Mouse (Mus musculus) heart, embryonic 16.5 days (tissue): Measurements from ENCODE around the gene Egflam. TPM values are rescaled to one million over a fixed set of nuclear protein-coding genes. Genes with fewer than 3 reads are reported as not detected.
A peak's percentile ranks its signal among the peaks of the same experiment; 100 is the strongest.

Experiments
- ATAC-seq: fragments of 200-750 bp; cut with Nextera tagmentation; replicated peaks from 2 replicates; pipeline ENCODE4 v1.8.0; 2017; ENCODE audit warnings: moderate number of reproducible peaks; ENCODE audit not compliant: insufficient read depth, low FRiP score; ENCODE audit errors: extremely low read depth
- H3K27ac ChIP-seq: fragments of 300-500 bp; sonication (generic); 2 replicates; pipeline ENCODE4 v1.5.1; 2014; ENCODE audit warnings: mild to moderate bottlenecking, low read length, control low read depth, moderate library complexity
- H3K27me3 ChIP-seq: fragments of 300-500 bp; sonication (generic); 2 replicates; pipeline ENCODE4 v1.6.1; 2014; ENCODE audit warnings: low read length, mixed read lengths; ENCODE audit not compliant: control insufficient read depth, insufficient read depth
- H3K36me3 ChIP-seq: fragments of 300-500 bp; sonication (generic); 2 replicates; pipeline ENCODE4 v1.6.1; 2014; ENCODE audit not compliant: control insufficient read depth, insufficient read depth
- H3K4me1 ChIP-seq: fragments of 300-500 bp; sonication (generic); 2 replicates; pipeline ENCODE4 v1.6.1; 2014; ENCODE audit warnings: low read length, mixed read lengths; ENCODE audit not compliant: control insufficient read depth, insufficient read depth
- H3K4me2 ChIP-seq: fragments of 300-500 bp; sonication (generic); 2 replicates; pipeline ENCODE4 v1.6.1; 2014; ENCODE audit warnings: low read depth, mild to moderate bottlenecking, control low read depth, low read length
- H3K4me3 ChIP-seq: fragments of 300-500 bp; sonication (generic); 2 replicates; pipeline ENCODE4 v1.5.1; 2014; ENCODE audit warnings: mild to moderate bottlenecking, control low read depth, low read length
- H3K9ac ChIP-seq: fragments of 300-500 bp; sonication (generic); 2 replicates; pipeline ENCODE4 v1.6.1; 2014; ENCODE audit warnings: low read length, control low read depth
- H3K9me3 ChIP-seq: fragments of 300-500 bp; sonication (generic); replicated peaks from 2 replicates; pipeline ENCODE4 v1.6.1; 2016; ENCODE audit warnings: low read length; ENCODE audit not compliant: control insufficient read depth
- WGBS: fragments of 180-500 bp; shearing (Covaris S2); extraction: QIAGEN DNeasy Blood & Tissue Kit; methylation state at CpG from one replicate; pipeline ENCODE4 v1.1.7; 2014; 5-methylcytosine and 5-hydroxymethylcytosine counted together
- polyA plus RNA-seq: library from polyadenylated mRNA; unstranded; fragments of >200 nt; fragmentation: Nextera tagmentation; extraction: Ambion mirVana; gene quantifications from 2 replicates; pipeline ENCODE4 v1.2.1, GENCODE M21; 2015

Gene Egflam
- polyA plus RNA-seq, 1 experiment from 2014 or later: 12.4 TPM

DNA sequence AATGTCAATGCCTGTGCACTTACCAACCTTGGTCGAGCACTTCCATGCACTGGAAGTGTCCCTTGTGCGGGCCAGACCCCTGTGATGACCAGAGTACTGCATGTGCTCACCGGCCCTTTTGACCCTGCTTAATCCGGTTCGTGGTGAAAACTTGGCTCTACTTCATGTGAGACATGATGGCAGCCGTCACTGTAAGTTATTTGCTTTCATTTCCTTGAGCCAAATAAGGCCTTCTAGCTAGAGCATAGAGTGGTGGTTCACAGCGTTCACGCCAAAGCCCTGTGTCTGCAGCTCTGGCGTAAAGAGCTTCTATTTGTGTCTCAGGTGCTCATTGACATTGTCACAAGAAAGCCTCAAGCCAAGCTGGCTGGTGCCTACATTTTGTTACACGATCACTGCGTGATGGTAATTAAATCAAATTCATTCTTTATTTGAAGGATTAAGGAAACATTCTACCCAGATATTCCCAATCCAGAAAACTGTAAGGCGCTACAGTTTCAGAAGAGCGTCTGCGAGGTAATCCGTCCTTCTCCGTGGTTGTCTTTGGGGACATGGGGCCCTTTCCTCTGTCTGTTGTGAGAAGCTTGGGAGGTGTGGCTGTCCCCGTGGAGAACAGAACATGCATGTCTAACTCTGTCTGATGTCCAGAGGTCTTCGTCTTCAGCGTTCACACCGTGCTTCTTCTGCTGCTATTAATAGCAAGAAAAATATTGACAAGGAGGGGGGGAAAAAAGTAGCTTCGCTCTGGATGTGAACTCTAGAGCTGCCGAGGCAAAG is 208.3 kb downstream of the Egflam start:
- H3K36me3 ChIP-seq: peaks cover 37% of the 10 kb centered on the region
- WGBS: 50% methylated on average over 22 of the region's 22 CpGs

DNA sequence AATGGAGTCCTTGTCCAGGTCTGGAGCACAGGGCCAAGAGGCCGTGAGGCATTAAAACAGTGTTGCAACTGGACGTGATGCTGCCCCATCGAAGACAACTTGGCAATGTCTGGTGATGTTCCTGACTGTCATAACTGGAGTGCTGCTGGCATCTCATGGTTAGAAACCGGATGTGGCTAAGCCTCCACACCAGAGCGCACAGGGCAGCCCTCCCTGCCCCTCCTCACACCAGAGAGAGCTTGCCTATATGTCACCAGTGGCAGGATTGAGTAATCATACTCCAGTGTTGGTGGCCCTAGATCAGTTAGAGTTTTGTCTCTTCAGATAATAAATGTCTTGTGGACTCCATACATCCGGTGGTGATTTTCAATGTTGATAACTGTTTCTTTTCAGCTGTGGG is 210.5 kb downstream of the Egflam start:
- H3K4me1 ChIP-seq: peaks cover 14% of the 10 kb centered on the region
- no peak overlapping the region for H3K9ac ChIP-seq
- no peak overlapping the region for H3K27ac ChIP-seq
- H3K27me3 ChIP-seq: no peaks in the 10 kb centered on the region
- H3K4me3 ChIP-seq: no peak overlapping the region
- ATAC-seq: no peak
- H3K4me2 ChIP-seq: no peak overlapping the region
- 83% methylated on average over 6 of the region's 6 CpGs for WGBS
- no peaks in the 10 kb centered on the region for H3K9me3 ChIP-seq
- peaks cover 48% of the 10 kb centered on the region for H3K36me3 ChIP-seq

More for the DNA sequence above, 208.3 kb downstream of the Egflam start:
- ATAC-seq: peak; percentile 90
- Histone ChIP-seq H3K4me1 (peaks cover 28% of the 10 kb centered on the region), H3K4me2 (peak overlapping the region; percentile 34; the same call in 1 of the 2 replicates), H3K9ac (peak overlapping the region; percentile 56), H3K9me3 (no peaks in the 10 kb centered on the region), H3K27ac (peak overlapping the region; percentile 93), H3K27me3 (no peaks in the 10 kb centered on the region), H3K4me3 (no peak overlapping the region)

DNA sequence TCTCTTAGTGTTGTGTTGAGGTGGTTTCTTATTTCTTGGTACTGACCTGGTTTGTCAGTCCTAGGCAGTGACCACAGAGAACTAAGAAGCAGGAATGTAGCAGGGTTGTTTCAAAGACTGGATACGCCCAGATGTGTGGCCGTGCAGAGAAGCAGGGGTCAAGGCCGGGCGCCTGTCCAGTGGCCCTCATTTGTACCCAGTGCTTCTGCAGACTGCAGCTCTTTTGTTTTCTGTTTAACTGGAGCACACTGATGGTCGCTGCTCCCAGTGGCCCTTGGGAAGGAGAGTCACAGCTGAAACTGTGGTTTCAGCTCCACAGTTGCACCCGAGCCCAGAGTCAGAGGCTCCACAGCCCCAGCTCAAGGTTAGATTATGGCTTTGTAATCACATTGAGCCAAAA is 217.6 kb downstream of the Egflam start:
- Histone ChIP-seq H3K4me2 (no peak overlapping the region), H3K27me3 (no peaks in the 10 kb centered on the region), H3K9ac (no peak overlapping the region), H3K4me1 (no peaks in the 10 kb centered on the region), H3K36me3 (peaks cover 52% of the 10 kb centered on the region), H3K4me3 (no peak overlapping the region), H3K27ac (no peak overlapping the region), H3K9me3 (no peaks in the 10 kb centered on the region)
- no peak for ATAC-seq
- WGBS: 86% methylated on average over 6 of the region's 6 CpGs

DNA sequence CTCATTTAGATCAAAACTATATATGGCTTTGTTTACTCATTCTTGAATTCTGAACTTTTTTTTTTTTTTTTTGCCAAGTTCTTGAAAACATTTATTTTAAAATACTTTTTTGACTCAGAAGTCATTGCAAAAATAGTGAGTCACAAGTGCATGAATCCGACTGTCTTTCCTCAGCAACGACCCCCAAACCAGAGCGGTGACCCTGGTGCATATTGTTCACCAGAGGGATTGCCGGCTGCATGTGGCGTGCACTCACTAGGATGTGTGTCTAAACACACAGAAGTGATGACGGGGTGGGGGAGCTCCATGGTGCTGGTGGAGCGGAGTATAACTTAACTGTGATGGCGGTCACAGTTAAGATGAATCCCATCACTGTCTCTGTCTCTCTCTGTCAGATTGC is 224.4 kb downstream of the Egflam start:
- whole genome bisulfite sequencing: 83% methylated on average over 8 of the region's 8 CpGs
- ATAC-seq: no peak
- Histone ChIP-seq H3K9ac (no peak overlapping the region), H3K27ac (no peak overlapping the region), H3K4me1 (peaks cover 15% of the 10 kb centered on the region), H3K4me2 (no peak overlapping the region), H3K36me3 (peaks cover 32% of the 10 kb centered on the region), H3K27me3 (no peaks in the 10 kb centered on the region), H3K4me3 (no peak overlapping the region), H3K9me3 (no peaks in the 10 kb centered on the region)

DNA sequence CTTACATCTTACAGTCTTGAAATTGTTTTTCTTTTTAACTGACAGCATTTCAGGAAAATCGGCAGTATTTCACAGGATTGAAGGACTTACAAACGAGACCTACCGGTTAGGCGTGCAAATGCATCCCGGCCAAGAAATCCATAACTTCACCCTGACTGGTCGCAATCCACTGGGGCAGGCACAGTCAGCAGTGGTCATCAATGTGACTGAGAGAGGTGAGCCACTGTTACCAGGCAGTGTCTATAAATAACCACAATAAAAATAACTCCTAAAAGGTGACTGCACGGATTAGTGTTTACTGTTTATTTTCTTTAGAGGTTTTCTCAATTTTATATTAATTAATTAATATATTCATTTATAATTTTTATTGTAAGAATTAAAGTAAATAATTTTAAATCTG is 224.8 kb downstream of the Egflam start:
- Histone ChIP-seq H3K9ac (no peak overlapping the region), H3K4me2 (peak overlapping the region; percentile 40; the same call in 1 of the 2 replicates), H3K4me3 (no peak overlapping the region), H3K9me3 (no peaks in the 10 kb centered on the region), H3K27me3 (no peaks in the 10 kb centered on the region), H3K27ac (peak overlapping the region; percentile 33), H3K4me1 (peaks cover 15% of the 10 kb centered on the region), H3K36me3 (peaks cover 31% of the 10 kb centered on the region)
- peak; percentile 67 for ATAC-seq
- WGBS: 57% methylated on average over 7 of the region's 7 CpGs

DNA sequence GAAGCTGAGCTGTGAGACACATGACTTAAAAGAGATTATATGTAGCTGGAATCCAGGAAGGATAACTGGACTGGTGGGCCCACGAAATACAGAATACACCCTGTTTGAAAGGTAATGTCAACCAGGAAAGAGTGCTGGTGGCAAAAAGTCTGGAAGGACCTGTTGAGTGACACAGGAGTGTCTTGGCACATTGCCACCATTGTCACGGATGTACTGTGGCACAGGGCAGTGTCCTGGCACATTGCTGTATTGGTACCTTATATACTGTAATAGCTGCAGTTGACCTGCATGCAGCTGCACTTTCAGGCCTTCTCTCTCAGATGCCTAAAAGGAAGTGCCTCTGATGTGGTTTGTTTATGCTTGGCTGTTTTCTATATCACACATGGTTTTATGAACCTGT is 225.3 kb downstream of the Egflam start:
- no peak overlapping the region for H3K4me3 ChIP-seq
- H3K27ac ChIP-seq: peak overlapping the region; percentile 33
- peak; percentile 81 for ATAC-seq
- WGBS: 14% methylated on average over 2 of the region's 2 CpGs
- H3K9me3 ChIP-seq: no peaks in the 10 kb centered on the region
- H3K4me2 ChIP-seq: no peak overlapping the region
- H3K36me3 ChIP-seq: peaks cover 33% of the 10 kb centered on the region
- no peaks in the 10 kb centered on the region for H3K27me3 ChIP-seq
- H3K9ac ChIP-seq: no peak overlapping the region
- peaks cover 15% of the 10 kb centered on the region for H3K4me1 ChIP-seq

DNA sequence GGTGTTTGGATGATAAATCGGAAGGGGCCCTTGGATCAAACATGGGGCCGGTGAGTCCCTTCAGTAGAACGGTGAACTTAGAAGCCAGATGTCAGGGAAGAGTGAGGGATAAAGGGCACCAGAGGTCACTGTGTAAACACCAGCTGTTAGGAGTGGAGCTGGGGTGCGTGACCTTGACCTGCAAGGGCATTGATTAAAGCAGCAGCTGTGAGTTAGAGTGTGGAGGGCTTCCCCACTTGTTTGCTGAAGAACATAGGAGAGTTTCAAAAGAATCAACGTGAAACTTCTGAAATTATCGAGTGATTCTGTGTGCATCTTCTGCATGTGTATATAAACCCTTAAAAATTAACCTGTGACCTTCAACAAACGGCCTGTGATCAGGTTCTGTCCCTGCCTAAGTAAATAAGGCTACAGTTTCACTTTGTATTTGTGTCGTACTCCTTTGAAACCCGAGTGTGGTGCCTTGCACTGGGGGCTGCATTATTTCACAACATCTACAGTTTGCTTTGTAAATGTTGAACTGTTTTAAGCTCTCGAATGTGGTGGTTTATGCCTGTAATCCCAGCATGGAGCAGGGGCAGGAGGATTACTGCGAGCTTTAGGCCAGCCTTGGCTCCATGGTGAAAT is 230.2 kb downstream of the Egflam start:
- peaks cover 43% of the 10 kb centered on the region for H3K36me3 ChIP-seq

DNA sequence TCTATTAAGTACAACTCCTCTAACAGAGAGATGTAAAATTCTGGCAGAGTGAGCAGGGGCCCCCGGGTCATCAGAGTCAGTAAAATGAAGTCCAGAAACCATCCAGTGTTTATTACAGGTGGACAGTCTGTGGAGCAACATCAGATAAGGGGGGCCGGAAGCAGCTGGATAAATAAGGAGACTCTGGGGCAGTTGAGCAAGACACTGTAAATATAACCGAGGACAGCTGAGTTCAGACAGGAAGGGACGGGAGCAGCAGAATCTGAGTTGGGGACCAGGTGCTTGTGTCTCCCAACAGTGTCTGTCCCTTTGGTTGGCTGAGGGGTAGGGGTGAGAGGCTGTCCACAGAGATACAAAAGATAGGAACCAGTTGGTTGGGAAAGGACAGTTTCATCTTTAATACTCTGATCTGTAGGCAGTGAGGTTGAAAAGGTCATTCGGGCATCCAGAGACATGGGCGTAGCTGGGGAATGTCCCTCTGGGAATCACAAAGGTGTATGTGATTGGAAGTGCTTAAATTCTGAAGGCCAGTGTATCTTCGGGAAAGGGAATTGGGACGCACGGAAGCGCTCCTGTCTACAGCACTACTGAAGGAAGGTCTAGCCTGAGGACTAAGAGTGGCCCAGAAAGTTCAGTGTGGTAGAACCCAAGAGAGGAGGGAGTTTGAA is 230.8 kb downstream of the Egflam start:
- Histone ChIP-seq H3K36me3 (peaks cover 47% of the 10 kb centered on the region), H3K27me3 (no peaks in the 10 kb centered on the region), H3K9ac (no peak overlapping the region), H3K4me2 (no peak overlapping the region), H3K27ac (no peak overlapping the region), H3K9me3 (no peaks in the 10 kb centered on the region), H3K4me3 (no peak overlapping the region), H3K4me1 (peaks cover 9% of the 10 kb centered on the region)
- 83% methylated on average over 10 of the region's 10 CpGs for WGBS
- no peak for ATAC-seq

More for the DNA sequence above, 230.2 kb downstream of the Egflam start:
- Histone ChIP-seq H3K4me3 (no peak overlapping the region), H3K9me3 (no peaks in the 10 kb centered on the region), H3K4me2 (no peak overlapping the region), H3K27me3 (no peaks in the 10 kb centered on the region), H3K9ac (no peak overlapping the region), H3K27ac (no peak overlapping the region), H3K4me1 (peaks cover 12% of the 10 kb centered on the region)
- no peak for ATAC-seq
- 70% methylated on average over 11 of the region's 11 CpGs for WGBS

DNA sequence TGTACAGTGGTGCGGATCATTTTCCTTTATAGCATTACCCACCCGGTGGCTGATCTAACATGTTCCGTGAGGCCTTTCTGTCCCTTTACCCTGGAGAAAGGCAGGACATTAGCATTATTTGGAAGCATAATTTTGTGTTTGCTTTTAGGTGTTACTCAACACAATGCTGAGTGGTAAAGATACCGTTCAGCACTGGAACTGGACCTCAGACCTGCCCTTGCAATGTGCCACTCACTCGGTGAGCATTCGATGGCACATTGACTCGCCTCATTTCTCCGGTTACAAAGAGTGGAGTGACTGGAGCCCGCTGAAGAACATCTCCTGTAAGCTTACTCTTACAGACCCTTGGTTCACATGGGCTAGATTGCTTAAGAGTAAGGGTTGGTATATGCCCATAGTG is 231.5 kb downstream of the Egflam start:
- ATAC-seq: no peak
- 91% methylated on average over 9 of the region's 9 CpGs for WGBS
- H3K9me3 ChIP-seq: no peaks in the 10 kb centered on the region
- no peak overlapping the region for H3K4me3 ChIP-seq
- peaks cover 6% of the 10 kb centered on the region for H3K4me1 ChIP-seq
- H3K4me2 ChIP-seq: no peak overlapping the region
- no peak overlapping the region for H3K9ac ChIP-seq
- H3K27me3 ChIP-seq: no peaks in the 10 kb centered on the region
- peaks cover 47% of the 10 kb centered on the region for H3K36me3 ChIP-seq
- H3K27ac ChIP-seq: no peak overlapping the region
